Mouse (Mus musculus) small intestine, adult 2 months (tissue): Measurements from ENCODE around the gene Pcmt1.

Experiments used
- CTCF ChIP-seq: fragments of 200-500 bp; IDR thresholded peaks from 2 replicates; pipeline ENCODE4 v1.5.1; 2012; ENCODE audit warnings: low read depth, mild to moderate bottlenecking, control low read depth, inconsistent platforms, low read length, moderate library complexity, mixed read lengths; ENCODE audit not compliant: insufficient replicate concordance, insufficient read length; ENCODE audit errors: extremely low read depth
- POLR2A ChIP-seq: fragments of 200-500 bp; IDR thresholded peaks from 2 replicates; pipeline ENCODE4 v1.6.1; 2012; ENCODE audit warnings: low read depth, mild to moderate bottlenecking, control low read depth, inconsistent platforms, low read length, moderate library complexity

GRCm38 (mm10) chr10:7673673-7674072, 7.3 kb downstream of the Pcmt1 start:
- TF ChIP-seq POLR2A (no peak), CTCF (no peak)
